ENCODE assay signal across 9 mouse cellular contexts in the genomic region with DNA sequence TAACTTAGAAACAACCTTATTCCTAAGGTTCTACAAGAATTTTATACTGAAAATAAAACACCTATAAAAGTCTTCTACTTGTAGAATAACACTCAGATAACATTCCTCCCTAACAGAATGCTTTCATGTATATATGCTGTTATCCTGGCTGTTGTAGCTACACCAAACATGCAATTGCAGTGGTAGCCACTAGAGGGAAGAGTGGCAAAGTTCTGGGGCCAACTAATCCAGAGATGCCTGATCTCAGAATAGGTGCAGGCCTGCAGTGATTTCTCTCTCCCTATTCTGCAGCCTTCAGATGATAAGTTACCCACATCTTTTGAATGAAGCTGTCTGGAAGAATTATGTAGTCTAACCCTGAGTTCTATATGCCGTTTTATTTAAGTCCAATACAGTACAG.
DNase-seq lines count a peak whose midpoint lies in the region; ATAC-seq and TF ChIP-seq lines count a peak whose summit lies in the region.
"Had no signal": no experiment of that assay in that cellular context is flagged by ENCODE, and none has a peak within 500 bp of the region (broad histone marks: within the 10 kb centered on the region; RNA-seq: fewer than 3 reads in every experiment).

No protein-coding gene starts in this region.

- H3K4me2 ChIP-seq in liver, embryonic 12.5 days, result no peak overlapping the region
- no peak overlapping the region for H3K4me2 ChIP-seq in hindbrain, postnatal 0 days (ENCODE audit: low read depth, low read length)
- H3K4me2 ChIP-seq: liver, embryonic 15.5 days had no signal

- H3K27ac ChIP-seq in liver, embryonic 12.5 days, result no peak overlapping the region
- no peak overlapping the region for H3K27ac ChIP-seq in hindbrain, postnatal 0 days
- H3K27ac ChIP-seq: liver, embryonic 15.5 days had no signal

- 15% methylated on average over 1 of the region's 1 CpGs for WGBS in liver, embryonic 12.5 days (ENCODE audit: insufficient replicate concordance)
- 36% methylated on average over 1 of the region's 1 CpGs for WGBS in hindbrain, postnatal 0 days

- no peak for ATAC-seq in liver, embryonic 12.5 days
- ATAC-seq in hindbrain, postnatal 0 days, result 0 out of 2 replicates have a peak, but pooled peaks have one; percentile 58

- no peaks in the 10 kb centered on the region for H3K36me3 ChIP-seq in liver, embryonic 12.5 days
- no peaks in the 10 kb centered on the region for H3K36me3 ChIP-seq in hindbrain, postnatal 0 days (ENCODE audit: insufficient read depth, low read length)
- H3K36me3 ChIP-seq: liver, embryonic 15.5 days had no signal

- peak; percentile 87 for TF ChIP-seq CTCF in hindbrain, postnatal 0 days (IDR thresholded peaks at IDR 0.05; ENCODE audit: low read depth)

- peak; percentile 12 for DNase-seq in liver
- DNase-seq in adrenal gland, postnatal 10 days, result peak; percentile 57
- peak; percentile 38 for DNase-seq in embryo, embryonic 11.5 days (ENCODE audit: low read depth, low spot score)
- peak; percentile 83 for DNase-seq in hindbrain, postnatal 0 days (ENCODE audit: low spot score)
- peak; percentile 55 to 63 for DNase-seq in left cerebral cortex, postnatal 10 days (ENCODE audit: extremely low spot score in 1 of 2, low spot score in 2 of 2)
- peak; percentile 22 for DNase-seq in retina, adult 2 months (ENCODE audit: low read depth, low spot score)
- DNase-seq in spleen, postnatal 4 days (ENCODE audit: low spot score in 2 of 2), result no peak

- H3K4me1 ChIP-seq in liver, embryonic 12.5 days, result no peaks in the 10 kb centered on the region
- no peaks in the 10 kb centered on the region for H3K4me1 ChIP-seq in hindbrain, postnatal 0 days (ENCODE audit: insufficient read depth, low read length)
- H3K4me1 ChIP-seq: liver, embryonic 15.5 days had no signal

- no peak overlapping the region for H3K9ac ChIP-seq in liver, embryonic 12.5 days
- H3K9ac ChIP-seq in hindbrain, postnatal 0 days (replicated peaks; ENCODE audit: low read length), result no peak overlapping the region
- H3K9ac ChIP-seq: liver, embryonic 15.5 days had no signal

- H3K9me3 ChIP-seq in liver, embryonic 12.5 days (replicated peaks), result no peaks in the 10 kb centered on the region
- H3K9me3 ChIP-seq in hindbrain, postnatal 0 days (ENCODE audit: low read length), result no peaks in the 10 kb centered on the region
- H3K9me3 ChIP-seq: liver, embryonic 15.5 days had no signal

- H3K4me3 ChIP-seq in liver, embryonic 12.5 days, result no peak overlapping the region
- no peak overlapping the region for H3K4me3 ChIP-seq in hindbrain, postnatal 0 days (ENCODE audit: low read length)
- H3K4me3 ChIP-seq: liver, embryonic 15.5 days had no signal

- intact Hi-C loops in left cerebral cortex, postnatal 10 days (cut with DNase I), result no loop called here

- H3K27me3 ChIP-seq in liver, embryonic 12.5 days (replicated peaks), result no peaks in the 10 kb centered on the region
- no peaks in the 10 kb centered on the region for H3K27me3 ChIP-seq in hindbrain, postnatal 0 days (ENCODE audit: insufficient read depth, low read length)
- H3K27me3 ChIP-seq: liver, embryonic 15.5 days had no signal

Comparison
In these comparisons a context has a peak if more than half of its experiments do, and no peak if none do; other contexts are left out.
1. DNase-seq: peak in liver (single experiment), adrenal gland, postnatal 10 days (single experiment), embryo, embryonic 11.5 days (single experiment), hindbrain, postnatal 0 days (single experiment), left cerebral cortex, postnatal 10 days (2 of 2) and retina, adult 2 months (single experiment); none in spleen, postnatal 4 days (0 of 2).